Mouse (Mus musculus) stomach, embryonic 14.5 days (tissue): ENCODE measurements around the gene Snapc3. TPM values are rescaled to one million over a fixed set of nuclear protein-coding genes. Genes with fewer than 3 reads are reported as not detected.

Source experiments
- ATAC-seq: fragments of 200-750 bp; cut with Nextera tagmentation; 2 replicates; pipeline ENCODE4 v1.8.0; 2017; ENCODE audit warnings: low read depth, moderate TSS enrichment; ENCODE audit not compliant: insufficient number of reproducible peaks, insufficient read depth, low FRiP score
- H3K27ac ChIP-seq: fragments of 300-500 bp; sonication (generic); 2 replicates; pipeline ENCODE4 v1.5.1; 2014; ENCODE audit warnings: mild to moderate bottlenecking, low read length, moderate library complexity, mixed read lengths
- H3K27me3 ChIP-seq: fragments of 300-500 bp; sonication (generic); 2 replicates; pipeline ENCODE4 v1.6.1; 2014; ENCODE audit warnings: low read length, control low read depth, mixed read lengths; ENCODE audit not compliant: control insufficient read depth, insufficient read depth
- H3K36me3 ChIP-seq: fragments of 300-500 bp; sonication (generic); 2 replicates; pipeline ENCODE4 v1.6.1; 2014; ENCODE audit warnings: mild to moderate bottlenecking, control low read depth, low read length, moderate library complexity, mixed read lengths; ENCODE audit not compliant: control insufficient read depth, insufficient read depth
- H3K4me1 ChIP-seq: fragments of 300-500 bp; sonication (generic); 2 replicates; pipeline ENCODE4 v1.6.1; 2014; ENCODE audit warnings: low read length, control low read depth, mixed read lengths; ENCODE audit not compliant: control insufficient read depth, insufficient read depth
- H3K4me2 ChIP-seq: fragments of 300-500 bp; sonication (generic); replicated peaks from 2 replicates; pipeline ENCODE4 v1.6.1; 2014; ENCODE audit warnings: low read depth, low read length, control low read depth
- H3K4me3 ChIP-seq: fragments of 300-500 bp; sonication (generic); 2 replicates; pipeline ENCODE4 v1.5.1; 2014; ENCODE audit warnings: low read depth, low read length, control low read depth
- H3K9ac ChIP-seq: fragments of 300-500 bp; sonication (generic); replicated peaks from 2 replicates; pipeline ENCODE4 v1.6.1; 2014; ENCODE audit warnings: low read depth, mild to moderate bottlenecking, control low read depth, low read length, moderate library complexity, mixed read lengths
- H3K9me3 ChIP-seq: fragments of 300-500 bp; sonication (generic); 2 replicates; pipeline ENCODE4 v1.6.1; 2016; ENCODE audit warnings: low read depth, low read length, control low read depth; ENCODE audit not compliant: control insufficient read depth
- WGBS: fragments of 180-500 bp; shearing (Covaris S2); extraction: QIAGEN DNeasy Blood & Tissue Kit; methylation state at CpG from one replicate; pipeline ENCODE4 v1.1.7; 2014; 5-methylcytosine and 5-hydroxymethylcytosine counted together
- polyA plus RNA-seq: library from polyadenylated mRNA; unstranded; fragments of >200 nt; fragmentation: Nextera tagmentation; extraction: Ambion mirVana; gene quantifications from 2 replicates; pipeline ENCODE4 v1.2.1, GENCODE M21; 2014

The Snapc3 gene
- polyA plus RNA-seq, 1 experiment from 2014 or later = 48.8 TPM

- ATAC-seq = no peak
- H3K9me3 ChIP-seq = no peaks in the 10 kb centered on the region
- no peak overlapping the region for H3K4me2 ChIP-seq
- H3K36me3 ChIP-seq = no peaks in the 10 kb centered on the region
- H3K27ac ChIP-seq = no peak overlapping the region
- H3K4me1 ChIP-seq = no peaks in the 10 kb centered on the region
- no peak overlapping the region for H3K4me3 ChIP-seq
- H3K27me3 ChIP-seq = no peaks in the 10 kb centered on the region
- no peak overlapping the region for H3K9ac ChIP-seq
Observed at GRCm38 (mm10) chr4:83385091-83385490, 32.4 kb upstream of the Snapc3 start.

GRCm38 (mm10) chr4:83390551-83390950, 27.0 kb upstream of the Snapc3 start:
- Histone ChIP-seq H3K4me3 (no peak overlapping the region), H3K4me2 (no peak overlapping the region), H3K27ac (no peak overlapping the region), H3K9ac (no peak overlapping the region), H3K36me3 (no peaks in the 10 kb centered on the region), H3K27me3 (no peaks in the 10 kb centered on the region), H3K9me3 (no peaks in the 10 kb centered on the region), H3K4me1 (no peaks in the 10 kb centered on the region)
- 29% methylated on average over 2 of the region's 2 CpGs for WGBS
- ATAC-seq = no peak

DNA sequence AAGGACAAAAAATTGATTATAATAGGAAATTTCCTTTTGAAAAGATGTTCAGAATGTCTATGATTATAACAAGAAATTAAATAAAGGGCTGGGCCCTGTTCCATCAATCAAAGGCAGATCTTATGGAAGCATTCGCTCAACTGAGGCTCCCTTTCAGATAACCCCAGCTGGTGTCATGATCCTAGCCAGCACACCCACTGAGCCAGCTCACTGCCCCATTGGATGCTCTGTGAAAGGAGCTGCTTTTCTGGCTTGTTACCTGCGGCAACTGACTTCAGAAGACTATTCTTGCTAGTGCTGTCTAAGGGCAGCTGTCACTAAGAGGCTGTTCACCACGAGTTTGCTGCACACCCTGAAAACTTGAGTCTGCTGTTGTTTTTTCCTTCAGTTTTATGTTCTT, 25.6 kb upstream of the Snapc3 start:
- H3K9ac ChIP-seq = no peak overlapping the region
- no peak for ATAC-seq
- H3K9me3 ChIP-seq = no peaks in the 10 kb centered on the region
- no peaks in the 10 kb centered on the region for H3K27me3 ChIP-seq
- no peak overlapping the region for H3K4me2 ChIP-seq
- H3K36me3 ChIP-seq = no peaks in the 10 kb centered on the region
- no peak overlapping the region for H3K4me3 ChIP-seq
- no peak overlapping the region for H3K27ac ChIP-seq
- H3K4me1 ChIP-seq = no peaks in the 10 kb centered on the region
- WGBS = 28% methylated on average over 3 of the region's 3 CpGs

- Histone ChIP-seq H3K27ac (no peak overlapping the region), H3K4me3 (no peak overlapping the region), H3K27me3 (no peaks in the 10 kb centered on the region), H3K36me3 (no peaks in the 10 kb centered on the region), H3K4me2 (no peak overlapping the region), H3K4me1 (no peaks in the 10 kb centered on the region), H3K9ac (no peak overlapping the region), H3K9me3 (no peaks in the 10 kb centered on the region)
- no peak for ATAC-seq
- WGBS = 93% methylated on average over 1 of the region's 1 CpGs
Observed at GRCm38 (mm10) chr4:83393733-83394132, 23.8 kb upstream of the Snapc3 start.

GRCm38 (mm10) chr4:83396346-83396745, 21.2 kb upstream of the Snapc3 start:
- Histone ChIP-seq H3K27me3 (no peaks in the 10 kb centered on the region), H3K9ac (no peak overlapping the region), H3K9me3 (no peaks in the 10 kb centered on the region), H3K36me3 (no peaks in the 10 kb centered on the region), H3K4me1 (no peaks in the 10 kb centered on the region), H3K27ac (no peak overlapping the region), H3K4me3 (no peak overlapping the region), H3K4me2 (no peak overlapping the region)
- 94% methylated on average over 4 of the region's 4 CpGs for WGBS
- no peak for ATAC-seq

- H3K27ac ChIP-seq = no peak overlapping the region
- ATAC-seq = no peak
- no peak overlapping the region for H3K4me2 ChIP-seq
- no peaks in the 10 kb centered on the region for H3K27me3 ChIP-seq
- H3K36me3 ChIP-seq = no peaks in the 10 kb centered on the region
- no peak overlapping the region for H3K9ac ChIP-seq
- no peaks in the 10 kb centered on the region for H3K4me1 ChIP-seq
- H3K9me3 ChIP-seq = no peaks in the 10 kb centered on the region
- no peak overlapping the region for H3K4me3 ChIP-seq
- WGBS = 80% methylated on average over 9 of the region's 9 CpGs
Observed at GRCm38 (mm10) chr4:83396996-83397770, 20.3 kb upstream of the Snapc3 start.

DNA sequence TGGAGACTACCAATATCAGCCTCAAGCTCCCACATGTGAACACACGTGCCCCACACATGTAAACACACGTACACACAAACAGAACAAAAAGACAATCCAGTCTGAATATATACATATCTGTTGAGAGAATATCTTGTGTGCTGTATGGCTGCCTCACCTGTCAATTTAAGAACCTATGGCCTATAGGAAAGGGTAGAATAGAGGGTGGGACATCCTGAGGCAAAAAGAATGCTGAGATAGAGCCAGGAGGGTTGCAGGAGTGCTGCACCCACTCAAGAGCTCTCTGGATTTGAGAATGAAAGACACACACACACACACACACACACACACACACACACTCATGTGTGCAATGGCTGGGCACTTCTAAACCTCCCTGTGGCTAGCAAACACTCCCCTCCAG, 19.0 kb upstream of the Snapc3 start:
- H3K4me3 ChIP-seq = no peak overlapping the region
- H3K36me3 ChIP-seq = no peaks in the 10 kb centered on the region
- no peaks in the 10 kb centered on the region for H3K4me1 ChIP-seq
- no peak overlapping the region for H3K4me2 ChIP-seq
- no peak for ATAC-seq
- H3K9ac ChIP-seq = no peak overlapping the region
- H3K27me3 ChIP-seq = no peaks in the 10 kb centered on the region
- 71% methylated on average over 2 of the region's 2 CpGs for WGBS
- H3K9me3 ChIP-seq = peaks cover 4% of the 10 kb centered on the region
- no peak overlapping the region for H3K27ac ChIP-seq

DNA sequence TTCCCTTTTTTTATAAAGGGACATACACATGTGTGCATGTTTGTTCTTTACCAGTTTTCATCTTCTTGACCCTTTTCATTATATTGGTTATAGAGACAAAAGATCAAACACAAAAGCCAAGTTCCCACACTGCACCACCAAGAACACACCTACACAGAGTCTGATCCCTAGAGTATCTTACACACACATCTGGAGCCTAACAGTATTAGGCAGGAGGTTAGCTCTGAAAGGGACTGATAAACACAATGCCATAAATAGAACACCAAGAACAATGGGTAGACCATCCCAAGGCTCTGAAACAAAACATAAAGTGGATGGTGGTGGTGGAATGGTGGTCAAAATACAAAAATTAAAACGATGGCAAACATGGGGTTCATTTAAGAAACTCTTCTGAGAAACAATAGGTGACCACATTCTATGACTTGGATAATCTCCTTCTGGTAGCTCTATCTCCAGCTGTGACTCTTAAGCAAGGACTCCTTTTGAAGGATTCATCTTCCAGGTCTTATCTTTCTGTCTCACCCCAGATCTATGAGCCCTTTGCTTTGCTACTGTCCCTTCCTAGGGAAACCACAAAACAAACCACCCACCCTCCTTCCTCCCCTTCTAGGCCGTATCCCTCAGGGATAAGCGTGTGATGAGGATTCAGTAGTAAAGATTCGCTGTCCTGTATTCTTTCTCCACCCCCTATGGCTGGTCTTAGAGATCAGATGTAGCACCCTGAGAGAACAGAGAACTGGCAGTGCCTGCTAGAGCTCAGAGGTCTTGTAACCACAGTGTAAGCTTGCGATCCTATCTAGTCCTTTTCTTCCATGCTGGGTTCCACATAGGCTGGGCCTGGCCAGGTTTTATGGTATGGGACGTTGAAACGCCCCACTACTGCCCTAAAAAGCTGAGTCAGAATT, 16.6 kb upstream of the Snapc3 start:
- H3K9me3 ChIP-seq = peaks cover 6% of the 10 kb centered on the region
- WGBS = 86% methylated on average over 7 of the region's 7 CpGs
- no peak for ATAC-seq
- no peaks in the 10 kb centered on the region for H3K4me1 ChIP-seq
- no peaks in the 10 kb centered on the region for H3K36me3 ChIP-seq
- H3K4me2 ChIP-seq = no peak overlapping the region
- no peak overlapping the region for H3K9ac ChIP-seq
- H3K27me3 ChIP-seq = no peaks in the 10 kb centered on the region
- no peak overlapping the region for H3K27ac ChIP-seq
- no peak overlapping the region for H3K4me3 ChIP-seq
